Mouse (Mus musculus): ENCODE measurements at regions not wholly inside any gene's neighbourhood (a gene's known extent, or its start where the extent isn't known, plus 50 kb on each side); places are given as distances from the start of the nearest gene placed in this dataset.

DNA sequence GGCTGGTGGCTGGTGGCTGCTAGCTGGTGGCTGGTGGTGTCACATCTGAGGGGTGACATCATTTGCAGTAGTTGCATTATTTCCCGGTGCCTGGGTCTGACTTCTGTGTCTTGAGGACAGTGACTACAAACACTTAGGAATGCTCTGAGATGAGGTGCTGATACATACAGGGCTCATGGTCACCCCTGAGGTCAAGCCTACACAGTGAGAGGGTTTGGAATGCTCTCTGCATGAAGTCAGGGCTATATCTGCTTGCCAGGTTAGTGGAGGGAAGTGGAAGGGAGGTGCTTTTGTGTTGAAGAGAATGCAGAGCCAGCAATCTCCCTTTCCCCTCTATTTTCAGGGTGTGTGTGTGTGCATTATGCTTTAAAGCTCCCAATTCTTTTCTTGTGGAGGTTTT is 74.1 kb upstream of the Slc38a2 start:
- DNase-seq (ENCODE audit: low spot score in 2 of 2): no peak

DNA sequence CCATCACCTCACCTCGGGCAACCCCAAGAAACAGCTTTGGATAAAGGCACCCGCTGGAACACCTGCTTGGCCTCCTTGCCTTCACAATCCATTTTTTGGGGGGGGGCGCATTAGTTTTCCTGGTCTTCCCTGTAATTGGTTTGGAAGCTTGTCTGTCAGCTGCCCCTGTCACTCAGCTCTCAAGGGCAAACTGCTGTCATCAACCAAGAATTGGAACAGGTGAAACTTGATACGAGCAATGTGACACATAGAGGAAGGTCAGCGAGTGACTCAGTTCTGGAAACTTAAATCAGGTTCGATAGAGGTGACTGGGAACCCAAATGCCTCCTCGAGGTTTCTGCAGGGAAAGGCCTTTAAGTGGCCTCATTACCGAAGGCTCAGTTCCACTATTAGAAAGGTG is 73.2 kb upstream of the Slc38a2 start:
- no peak for DNase-seq (ENCODE audit: low spot score in 2 of 2)

GRCm38 (mm10) chr15:96770786-96771185 is 71.3 kb upstream of the Slc38a2 start:
- no peak for DNase-seq (ENCODE audit: low spot score in 2 of 2)

DNA sequence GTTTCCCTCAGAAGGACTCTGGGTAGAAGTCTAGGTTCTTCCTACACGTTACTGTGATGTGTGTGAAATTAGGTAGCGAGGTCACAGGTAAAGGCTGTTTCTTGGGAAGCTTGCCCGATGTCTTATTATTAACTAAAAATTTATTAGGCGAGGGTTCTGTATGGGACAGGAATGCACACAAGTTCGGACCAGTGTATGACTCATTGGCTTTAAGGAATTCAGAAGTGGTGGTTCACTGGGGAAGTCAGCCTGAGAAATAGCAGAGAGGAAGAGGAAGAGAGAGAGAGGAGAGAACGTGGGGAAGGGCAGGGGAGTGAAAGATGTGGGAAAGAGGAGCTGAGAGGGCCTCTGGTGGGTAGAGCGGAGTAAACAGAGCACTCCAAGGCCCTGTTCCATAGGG is 70.8 kb upstream of the Slc38a2 start:
- DNase-seq (ENCODE audit: low spot score in 2 of 2): no peak

DNA sequence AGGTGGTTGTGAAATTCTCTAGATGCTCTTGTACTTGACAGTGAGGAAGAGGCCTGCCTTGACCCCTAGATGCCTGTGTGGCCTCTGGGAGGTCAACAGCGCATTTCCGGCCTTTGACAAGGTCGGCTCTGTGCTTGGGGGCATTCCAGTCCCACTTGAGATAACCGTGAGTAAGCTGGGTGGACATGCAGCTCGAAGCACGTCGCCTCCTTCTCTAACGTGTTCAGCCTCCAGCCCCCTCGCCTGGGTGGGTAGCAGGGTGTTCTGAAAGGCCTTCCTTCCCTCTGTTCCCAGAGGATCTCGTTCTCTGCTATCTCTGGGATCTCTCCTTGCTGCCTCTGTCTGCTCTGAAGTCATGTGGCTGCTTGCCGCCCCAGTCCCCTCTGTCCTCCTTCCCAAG is 70.2 kb upstream of the Slc38a2 start:
- DNase-seq (ENCODE audit: low spot score in 2 of 2): no peak

DNA sequence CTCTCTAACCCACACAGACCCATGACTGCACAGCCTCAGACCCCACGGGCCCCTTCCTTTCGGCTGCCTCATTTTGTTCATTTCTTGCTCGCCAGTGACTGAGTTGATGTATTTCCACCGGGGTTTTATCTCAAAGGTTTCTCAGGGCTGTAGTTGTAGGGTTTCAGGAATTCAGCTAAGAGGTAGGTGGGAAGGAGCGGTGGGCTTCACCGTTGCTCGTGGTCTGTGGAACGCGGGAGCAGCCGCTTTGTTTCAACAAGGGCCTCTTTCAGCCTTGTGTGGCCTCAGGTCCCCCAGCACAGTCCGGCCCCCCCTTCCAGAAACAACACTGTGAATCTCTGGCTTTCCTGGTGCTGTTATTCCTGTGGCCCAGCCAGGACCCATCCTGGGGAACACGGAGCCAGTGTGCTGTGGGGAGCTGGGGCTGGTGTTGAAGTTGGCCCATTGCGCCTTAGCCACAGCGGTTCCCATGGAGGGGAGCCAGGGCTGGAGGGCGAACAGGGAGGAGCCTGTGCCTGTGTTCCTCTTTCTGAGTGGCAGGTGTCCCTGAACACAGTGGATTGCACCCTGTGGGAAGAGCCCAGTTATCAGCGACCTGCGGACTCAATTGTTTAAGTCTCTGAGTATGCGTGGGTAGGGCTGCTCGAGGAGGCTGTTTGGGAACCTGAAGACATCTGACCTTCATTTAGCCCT is 68.9 kb upstream of the Slc38a2 start:
- no peak for DNase-seq (ENCODE audit: low spot score in 2 of 2)

GRCm38 (mm10) chr15:96767188-96767587 is 67.7 kb upstream of the Slc38a2 start:
- no peak for DNase-seq (ENCODE audit: low spot score in 2 of 2)

DNA sequence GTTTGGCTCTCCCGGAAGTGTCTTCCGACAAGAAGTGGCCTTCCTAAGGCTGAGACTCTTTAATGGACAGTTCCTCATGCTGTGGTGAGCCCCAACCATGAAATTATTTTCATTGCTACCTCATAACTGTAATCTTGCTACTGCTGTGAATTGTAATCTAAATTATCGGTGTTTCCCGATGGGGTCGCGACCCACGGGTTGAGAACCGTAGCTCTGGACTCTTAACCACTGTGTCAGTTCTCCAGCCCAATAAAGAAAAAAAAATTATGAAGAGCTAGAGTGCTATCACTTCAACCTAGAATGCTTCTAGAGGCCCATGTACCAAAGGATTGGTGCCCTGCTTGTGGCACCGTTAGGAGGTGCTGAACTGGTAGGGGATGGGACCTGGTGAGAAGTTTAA is 66.7 kb upstream of the Slc38a2 start:
- no peak for DNase-seq (ENCODE audit: low spot score in 2 of 2)

GRCm38 (mm10) chr15:96763611-96764010 is 64.1 kb upstream of the Slc38a2 start:
- no peak for DNase-seq (ENCODE audit: low spot score in 2 of 2)

GRCm38 (mm10) chr15:96759078-96759995 is 59.8 kb upstream of the Slc38a2 start:
- no peak for DNase-seq (ENCODE audit: low spot score in 2 of 2)

GRCm38 (mm10) chr15:96757446-96758198 is 58.1 kb upstream of the Slc38a2 start:
- no peak for DNase-seq (ENCODE audit: low spot score in 2 of 2)

GRCm38 (mm10) chr15:96756456-96756855 is 56.9 kb upstream of the Slc38a2 start:
- DNase-seq (ENCODE audit: low spot score in 2 of 2): no peak

DNA sequence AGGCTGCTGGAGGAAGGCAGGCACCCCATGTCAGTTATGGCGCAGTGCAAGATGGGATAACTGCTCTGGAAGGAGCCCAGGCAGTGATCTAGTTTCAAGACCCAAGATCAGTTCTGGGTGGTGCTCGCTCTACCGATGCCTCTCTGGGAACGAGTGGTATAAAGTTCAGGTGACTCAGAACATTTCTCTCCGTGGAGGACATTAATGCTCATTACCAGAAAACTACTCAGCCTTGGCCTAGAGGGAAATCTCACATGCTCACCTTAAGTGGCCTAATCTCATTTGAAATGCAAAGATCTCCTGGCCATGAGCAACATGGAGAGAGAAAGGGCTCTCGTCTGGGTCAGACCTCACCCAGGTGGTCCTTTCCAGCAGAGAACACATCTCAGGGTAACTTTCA is 56.4 kb upstream of the Slc38a2 start:
- no peak for DNase-seq (ENCODE audit: low spot score in 2 of 2)

DNA sequence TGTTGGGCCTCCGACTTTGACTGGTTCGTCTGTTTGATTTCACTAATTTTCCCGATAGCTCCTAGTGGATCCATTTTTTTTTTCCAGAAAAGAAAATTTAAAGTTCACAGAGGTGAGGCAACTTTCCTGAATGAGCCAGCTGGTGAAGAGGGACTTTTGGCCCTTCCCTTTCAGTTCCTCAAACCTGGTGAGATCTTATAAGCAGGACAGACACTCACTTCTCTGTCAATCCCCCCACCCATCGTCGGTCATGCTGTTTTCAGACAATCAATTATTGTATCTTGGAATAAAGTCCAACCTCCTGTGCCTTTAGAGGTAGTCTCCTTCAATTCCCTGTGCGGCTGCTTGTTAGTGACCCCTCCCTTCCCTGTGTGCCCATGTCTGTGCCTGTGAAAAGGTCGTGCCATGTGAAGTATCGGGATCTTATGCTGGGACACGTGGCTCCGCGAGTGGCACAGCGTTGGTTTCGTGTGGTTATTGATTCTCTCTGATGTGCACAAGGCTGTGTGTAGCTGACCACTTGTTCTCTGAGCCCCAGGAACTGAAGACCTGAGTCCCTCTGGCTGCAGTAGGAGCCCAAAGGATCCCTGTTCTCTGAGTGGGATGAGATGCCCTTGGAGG is 55.9 kb upstream of the Slc38a2 start:
- no peak for DNase-seq (ENCODE audit: low spot score in 2 of 2)

- no peak for DNase-seq (ENCODE audit: low spot score in 2 of 2)
Observed at GRCm38 (mm10) chr15:96754079-96754478, 54.5 kb upstream of the Slc38a2 start.

GRCm38 (mm10) chr15:96752719-96753118 is 53.2 kb upstream of the Slc38a2 start:
- no peak for DNase-seq (ENCODE audit: low spot score in 2 of 2)

- DNase-seq (ENCODE audit: low spot score in 2 of 2): no peak
Observed at GRCm38 (mm10) chr15:96752062-96752358, 52.5 kb upstream of the Slc38a2 start.

GRCm38 (mm10) chr15:96751243-96752061 is 51.9 kb upstream of the Slc38a2 start:
- DNase-seq (ENCODE audit: low spot score in 2 of 2): no peak

DNA sequence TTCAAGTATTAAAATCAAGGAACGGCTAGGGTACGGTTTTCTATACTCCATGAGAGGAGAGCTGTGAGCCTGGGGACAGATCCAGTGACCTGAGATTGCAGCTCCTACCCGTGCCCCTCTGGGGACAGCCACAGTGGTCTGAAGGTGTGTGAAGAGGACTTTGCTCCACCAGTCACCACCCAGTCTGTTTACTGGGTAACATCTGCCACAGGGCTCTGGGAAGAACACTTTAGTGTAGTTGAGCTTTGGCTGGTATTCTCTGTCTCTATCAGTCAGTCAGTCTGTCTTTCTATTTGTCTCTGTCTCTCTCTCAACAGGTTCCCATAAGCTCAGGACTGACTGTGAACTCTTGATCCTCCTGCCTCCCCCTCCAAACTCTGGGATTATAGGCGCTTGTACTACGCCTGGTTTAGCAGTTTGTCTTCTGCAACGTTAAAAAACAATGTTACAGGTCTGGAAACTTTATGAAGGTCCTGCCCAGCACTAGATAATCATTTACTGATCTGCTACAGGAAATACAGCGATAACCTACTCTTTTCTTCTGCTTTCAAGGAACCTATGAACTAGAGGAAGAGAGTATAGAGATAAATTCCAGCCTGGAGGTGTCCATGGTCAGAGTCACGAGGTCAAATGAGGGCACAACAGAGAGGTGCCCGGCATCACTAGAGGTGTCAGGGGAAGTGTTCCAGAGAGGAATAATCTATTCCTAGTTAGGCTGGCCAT is 50.2 kb upstream of the Slc38a2 start:
- no peak for DNase-seq (ENCODE audit: low spot score in 2 of 2)

All from layer of hippocampus, adult 8-10 months (tissue).